Comparison of ENCODE assay signal across 8 mouse cellular contexts in genomic region chr19:38930252-38930787, GRCm38 (mm10). TPM values are rescaled to one million over a fixed set of nuclear protein-coding genes. Genes with fewer than 3 reads are reported as not detected.
A peak's percentile ranks its signal among the peaks of the same experiment; 100 is the strongest.
DNase-seq lines count a peak whose midpoint lies in the region; ATAC-seq lines count a peak whose summit lies in the region.

No protein-coding gene starts in this region.

- peaks cover 7% of the 10 kb centered on the region; the same call in 1 of the 2 replicates for H3K4me1 ChIP-seq in intestine, embryonic 16.5 days (ENCODE audit: control insufficient read depth, insufficient read depth, low read length)
- peaks cover 13% of the 10 kb centered on the region for H3K4me1 ChIP-seq in midbrain, embryonic 13.5 days (replicated peaks)

- H3K4me2 ChIP-seq in intestine, embryonic 16.5 days (ENCODE audit: low read depth, low read length), result peak overlapping the region; percentile 88
- H3K4me2 ChIP-seq in midbrain, embryonic 13.5 days (replicated peaks), result peak overlapping the region; percentile 97

- H3K9ac ChIP-seq in intestine, embryonic 16.5 days (ENCODE audit: low read depth, low read length), result peak overlapping the region; percentile 91
- H3K9ac ChIP-seq in midbrain, embryonic 13.5 days (replicated peaks), result peak overlapping the region; percentile 85

- no peak overlapping the region; the same call in 1 of the 2 replicates for H3K27ac ChIP-seq in intestine, embryonic 16.5 days (ENCODE audit: low read length)
- no peak overlapping the region for H3K27ac ChIP-seq in midbrain, embryonic 13.5 days

- ATAC-seq in frontal cortex, adult (ENCODE audit: low TSS enrichment), result peak; percentile 17; the same call in 1 of the 2 replicates
- ATAC-seq in CD4-positive, CD25-positive, alpha-beta regulatory T cell, adult 4 months, result peak; percentile 6
- 0 out of 2 replicates have a peak, but pooled peaks have one; percentile 40 for ATAC-seq in erythroblast, adult 5-6 weeks (replicated peaks; ENCODE audit: low FRiP score, poor library complexity, severe bottlenecking)
- peak; percentile 40; the same call in 1 of the 2 replicates for ATAC-seq in intestine, embryonic 16.5 days
- peak; percentile 47 for ATAC-seq in midbrain, embryonic 13.5 days

- H3K27me3 ChIP-seq in intestine, embryonic 16.5 days (replicated peaks; ENCODE audit: control insufficient read depth, insufficient read depth, low read length), result no peaks in the 10 kb centered on the region
- no peaks in the 10 kb centered on the region for H3K27me3 ChIP-seq in midbrain, embryonic 13.5 days

- H3K9me3 ChIP-seq in intestine, embryonic 16.5 days (ENCODE audit: control insufficient read depth, low read length), result no peaks in the 10 kb centered on the region
- no peaks in the 10 kb centered on the region for H3K9me3 ChIP-seq in midbrain, embryonic 13.5 days

- 1% methylated on average over 23 of the region's 23 CpGs for WGBS in intestine, embryonic 16.5 days
- WGBS in midbrain, embryonic 13.5 days, result 2% methylated on average over 23 of the region's 23 CpGs

- no peak for DNase-seq in frontal cortex, adult 2 months (ENCODE audit: extremely low spot score in 1 of 2, low spot score in 1 of 2)
- DNase-seq in spleen, postnatal 14 days (ENCODE audit: low spot score in 2 of 2), result no peak
- no peak for DNase-seq in c-Kit-positive CD71-positive TER-119-positive erythroid progenitor cells, embryonic 14.5 days (ENCODE audit: low spot score)

- peak overlapping the region; percentile 92 for H3K4me3 ChIP-seq in intestine, embryonic 16.5 days (ENCODE audit: low read length)
- H3K4me3 ChIP-seq in midbrain, embryonic 13.5 days (replicated peaks), result peak overlapping the region; percentile 83

- H3K36me3 ChIP-seq in intestine, embryonic 16.5 days (ENCODE audit: control insufficient read depth, insufficient read depth, low read length), result no peaks in the 10 kb centered on the region
- H3K36me3 ChIP-seq in midbrain, embryonic 13.5 days, result no peaks in the 10 kb centered on the region

RNA-seq across cellular contexts. Expression of gene Hells, which starts 0.4 kb away (rescaled TPM):
- polyA plus RNA-seq in frontal cortex, adult 2 months (2012; rRNA removed), result 2.2 and 2.8 TPM in 2 replicates
- 10 to 100 TPM; 17.6 to 18.3 TPM for polyA plus RNA-seq in CD4-positive, CD25-positive, alpha-beta regulatory T cell, adult 4 months (2017; shearing (Covaris generic))
- 11.0 and 23.0 TPM in 2 replicates for total RNA-seq in erythroblast, adult 5-6 weeks (2015; ENCODE audit: low replicate concordance)
- 13.5 and 15.9 TPM in 2 replicates for total RNA-seq in erythroblast, adult 5-6 weeks (2017; ENCODE audit: low replicate concordance)
- polyA plus RNA-seq in intestine, embryonic 16.5 days (2015; fragmentation: Nextera tagmentation; extraction: Ambion mirVana), result 29.6 and 37.8 TPM in 2 replicates
- 18.4 and 22.6 TPM in 2 replicates for polyA plus RNA-seq in midbrain, embryonic 13.5 days (2015; fragmentation: Nextera tagmentation; extraction: Ambion mirVana)
